Mouse (Mus musculus) C2C12 (cell line): ENCODE results near the gene Spopl.

Source experiments
- CEBPB ChIP-seq: IDR thresholded peaks from one replicate; pipeline ENCODE4 v1.6.1; 2011; ENCODE audit warnings: low read depth, mild to moderate bottlenecking, control low read depth, moderate library complexity
- CTCF ChIP-seq: IDR thresholded peaks from one replicate; pipeline ENCODE4 v1.5.1; 2011; ENCODE audit not compliant: control insufficient read depth, insufficient read depth, insufficient read length

GRCm38 (mm10) chr2:23481715-23482114 lies 90.2 kb downstream of the Spopl start:
- TF ChIP-seq CTCF (no peak), CEBPB (no peak)
